Mouse (Mus musculus) lung, embryonic 14.5 days (tissue): ENCODE data around the gene Actrt2. TPM values are rescaled to one million over a fixed set of nuclear protein-coding genes. Genes with fewer than 3 reads are reported as not detected.

Source experiments
- ATAC-seq: fragments of 200-750 bp; cut with Nextera tagmentation; 2 replicates; pipeline ENCODE4 v1.8.0; 2017; ENCODE audit warnings: mild to moderate bottlenecking, moderate TSS enrichment, moderate library complexity; ENCODE audit not compliant: insufficient read depth
- DNase-seq: peaks from one replicate; pipeline ENCODE4 v3.0.0-alpha.2; 2015
- H3K27ac ChIP-seq: fragments of 300-500 bp; sonication (generic); 2 replicates; pipeline ENCODE4 v1.5.1; 2014; ENCODE audit warnings: low read depth, mild to moderate bottlenecking, moderate library complexity
- H3K27me3 ChIP-seq: fragments of 300-500 bp; sonication (generic); 2 replicates; pipeline ENCODE4 v1.6.1; 2014; ENCODE audit warnings: low read length, control low read depth; ENCODE audit not compliant: insufficient read depth
- H3K36me3 ChIP-seq: fragments of 300-500 bp; sonication (generic); 2 replicates; pipeline ENCODE4 v1.6.1; 2014; ENCODE audit warnings: control low read depth; ENCODE audit not compliant: insufficient read depth
- H3K4me1 ChIP-seq: fragments of 300-500 bp; sonication (generic); 2 replicates; pipeline ENCODE4 v1.6.1; 2014; ENCODE audit warnings: antibody characterized with exemption, control low read depth; ENCODE audit not compliant: insufficient read depth
- H3K4me2 ChIP-seq: fragments of 300-500 bp; sonication (generic); 2 replicates; pipeline ENCODE4 v1.6.1; 2014; ENCODE audit warnings: mild to moderate bottlenecking
- H3K4me3 ChIP-seq: fragments of 300-500 bp; sonication (generic); 2 replicates; pipeline ENCODE4 v1.5.1; 2014; ENCODE audit warnings: low read depth, low read length
- H3K9ac ChIP-seq: fragments of 300-500 bp; sonication (generic); 2 replicates; pipeline ENCODE4 v1.6.1; 2014
- H3K9me3 ChIP-seq: fragments of 300-500 bp; sonication (generic); 2 replicates; pipeline ENCODE4 v1.6.1; 2016; ENCODE audit warnings: low read depth, low read length, control low read depth
- CTCF ChIP-seq: IDR thresholded peaks from 2 replicates; pipeline ENCODE4 v1.5.1; 2016; ENCODE audit warnings: antibody characterized with exemption, low read depth
- WGBS: fragments of 180-500 bp; shearing (Covaris S2); extraction: QIAGEN DNeasy Blood & Tissue Kit; methylation state at CpG from one replicate; pipeline ENCODE4 v1.1.7; 2014; 5-methylcytosine and 5-hydroxymethylcytosine counted together
- polyA plus RNA-seq: library from polyadenylated mRNA; unstranded; fragments of >200 nt; fragmentation: Nextera tagmentation; extraction: Ambion mirVana; gene quantifications from 2 replicates; pipeline ENCODE4 v1.2.1, GENCODE M21; 2014

The Actrt2 gene
- polyA plus RNA-seq, 1 experiment from 2014 or later = not detected

DNA sequence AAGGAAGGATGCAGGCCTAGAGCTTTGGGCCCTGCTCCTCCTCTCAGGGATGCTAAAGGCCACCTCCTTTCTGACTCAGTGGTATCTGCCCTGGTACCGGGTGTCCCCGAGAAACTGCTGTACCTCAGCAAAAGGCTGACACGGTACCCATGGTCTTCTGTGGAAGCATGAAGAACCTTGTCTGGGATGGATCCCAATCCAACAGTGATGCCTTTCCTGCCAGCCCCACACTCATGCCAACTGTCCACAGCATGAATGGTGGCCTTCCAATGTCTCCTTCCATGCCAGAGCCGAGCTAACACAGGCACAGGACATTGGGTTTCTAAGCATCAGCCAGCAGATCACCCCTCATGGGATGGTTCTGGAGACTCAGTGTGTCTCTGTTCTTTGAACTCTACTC is 45.1 kb downstream of the Actrt2 start:
- no peak overlapping the region for H3K4me3 ChIP-seq
- no peak overlapping the region for H3K4me2 ChIP-seq
- no peak for ATAC-seq
- H3K36me3 ChIP-seq = no peaks in the 10 kb centered on the region
- 92% methylated on average over 4 of the region's 4 CpGs for WGBS
- 0 out of 2 replicates have a peak, but pooled peaks cover 7% of the 10 kb centered on the region for H3K27me3 ChIP-seq
- DNase-seq = no peak
- TF ChIP-seq CTCF = no peak
- 0 out of 2 replicates have a peak, but pooled peaks cover under 1% of the 10 kb centered on the region for H3K4me1 ChIP-seq
- no peak overlapping the region for H3K9ac ChIP-seq
- no peaks in the 10 kb centered on the region for H3K9me3 ChIP-seq
- H3K27ac ChIP-seq = no peak overlapping the region

Other genes starting within 250 kb of the Actrt2 start
- gene Prdm16, start 31.0 kb downstream of the Actrt2 start, polyA plus RNA-seq = 19.4 and 21.4 TPM in 2 replicates
- 0.12 and 0.30 TPM in 2 replicates for gene Ttc34, start 169.6 kb upstream of the Actrt2 start, polyA plus RNA-seq
- 0.13 and 0.19 TPM in 2 replicates for gene Mmel1, start 201.7 kb upstream of the Actrt2 start, polyA plus RNA-seq
- gene Fam213b, start 231.3 kb upstream of the Actrt2 start, polyA plus RNA-seq = 37.4 and 39.9 TPM in 2 replicates